Mouse (Mus musculus) retina, postnatal 1 day (tissue): ENCODE results near the gene Sipa1l3.

Experiments used
- DNase-seq: peaks from one replicate; pipeline ENCODE4 v3.0.0-alpha.2; 2012

Gene Sipa1l3

GRCm38 (mm10) chr7:29475005-29475404 is 43.4 kb downstream of the Sipa1l3 start:
- DNase-seq = no peak

GRCm38 (mm10) chr7:29471309-29471708 is 47.1 kb downstream of the Sipa1l3 start:
- no peak for DNase-seq

GRCm38 (mm10) chr7:29469602-29470344 is 48.7 kb downstream of the Sipa1l3 start:
- DNase-seq = no peak

GRCm38 (mm10) chr7:29468593-29468992 is 49.8 kb downstream of the Sipa1l3 start:
- DNase-seq = no peak

GRCm38 (mm10) chr7:29466585-29466984 is 51.9 kb downstream of the Sipa1l3 start:
- no peak for DNase-seq

- DNase-seq = no peak
Observed at GRCm38 (mm10) chr7:29465736-29466135, 52.7 kb downstream of the Sipa1l3 start.

- no peak for DNase-seq
Observed at GRCm38 (mm10) chr7:29462820-29463219, 55.6 kb downstream of the Sipa1l3 start.

- DNase-seq = no peak
Observed at GRCm38 (mm10) chr7:29462178-29462577, 56.3 kb downstream of the Sipa1l3 start.

- no peak for DNase-seq
Observed at GRCm38 (mm10) chr7:29461557-29461956, 56.9 kb downstream of the Sipa1l3 start.

GRCm38 (mm10) chr7:29458889-29459740 is 59.3 kb downstream of the Sipa1l3 start:
- no peak for DNase-seq

- no peak for DNase-seq
Observed at GRCm38 (mm10) chr7:29457772-29458171, 60.7 kb downstream of the Sipa1l3 start.

- DNase-seq = no peak
Observed at GRCm38 (mm10) chr7:29456716-29457115, 61.7 kb downstream of the Sipa1l3 start.

GRCm38 (mm10) chr7:29455591-29455990 is 62.9 kb downstream of the Sipa1l3 start:
- peak; percentile 48 for DNase-seq

- no peak for DNase-seq
Observed at GRCm38 (mm10) chr7:29454965-29455364, 63.5 kb downstream of the Sipa1l3 start.

- peak; percentile 83 for DNase-seq
Observed at GRCm38 (mm10) chr7:29452991-29453741, 65.3 kb downstream of the Sipa1l3 start.

- peak; percentile 93 for DNase-seq
Observed at GRCm38 (mm10) chr7:29452381-29452780, 66.1 kb downstream of the Sipa1l3 start.

- no peak for DNase-seq
Observed at GRCm38 (mm10) chr7:29450175-29450574, 68.3 kb downstream of the Sipa1l3 start.

GRCm38 (mm10) chr7:29448830-29449229 is 69.6 kb downstream of the Sipa1l3 start:
- no peak for DNase-seq

GRCm38 (mm10) chr7:29447147-29447829 is 71.2 kb downstream of the Sipa1l3 start:
- no peak for DNase-seq

GRCm38 (mm10) chr7:29446156-29446555 is 72.3 kb downstream of the Sipa1l3 start:
- no peak for DNase-seq

- DNase-seq = no peak
Observed at GRCm38 (mm10) chr7:29444527-29444926, 73.9 kb downstream of the Sipa1l3 start.

GRCm38 (mm10) chr7:29444070-29444469 is 74.4 kb downstream of the Sipa1l3 start:
- DNase-seq = peak; percentile 55

GRCm38 (mm10) chr7:29441793-29442192 is 76.6 kb downstream of the Sipa1l3 start:
- peak; percentile 91 for DNase-seq
